Mouse (Mus musculus): ENCODE measurements around the gene Grap2.

DNA sequence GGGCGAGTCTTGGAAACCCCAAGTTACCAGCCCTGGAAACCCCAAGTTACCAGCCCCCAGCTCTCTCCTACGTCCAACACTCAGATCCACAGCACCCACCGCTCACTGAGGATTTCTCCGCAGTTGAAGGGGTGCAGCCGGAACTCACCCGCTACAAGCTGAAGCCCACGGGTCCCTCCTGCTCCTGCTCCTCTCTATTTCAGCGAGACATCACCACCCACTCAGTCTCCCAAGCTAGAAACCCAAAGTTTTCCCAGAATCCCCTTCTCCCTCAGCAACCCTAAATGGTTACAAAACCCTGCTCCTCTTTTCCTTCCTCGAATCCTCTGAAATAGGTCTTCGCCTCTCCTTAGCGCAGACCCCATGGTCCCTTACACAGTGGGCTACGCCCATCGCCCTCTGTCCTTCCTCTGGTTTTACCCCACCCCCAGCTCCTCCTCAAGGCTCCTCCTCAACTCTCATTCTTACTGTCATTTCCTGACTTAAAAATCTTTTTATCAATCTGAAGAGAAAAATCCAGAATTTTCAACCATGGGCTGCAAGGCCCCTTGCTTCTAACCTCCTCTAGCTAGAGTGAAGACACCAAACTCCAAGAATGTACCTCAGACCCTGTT, 60.0 kb downstream of the Grap2 start:
- TF ChIP-seq CTCF (IDR thresholded peaks at IDR 0.05; ENCODE audit: extremely low read depth, insufficient read depth, low read length) (no peak), POLR2A (IDR thresholded peaks at IDR 0.05; ENCODE audit: extremely low read depth, insufficient read depth, low read length) (0 out of 2 replicates have a peak, but pooled peaks have one; percentile 29)
